In the genomic region with DNA sequence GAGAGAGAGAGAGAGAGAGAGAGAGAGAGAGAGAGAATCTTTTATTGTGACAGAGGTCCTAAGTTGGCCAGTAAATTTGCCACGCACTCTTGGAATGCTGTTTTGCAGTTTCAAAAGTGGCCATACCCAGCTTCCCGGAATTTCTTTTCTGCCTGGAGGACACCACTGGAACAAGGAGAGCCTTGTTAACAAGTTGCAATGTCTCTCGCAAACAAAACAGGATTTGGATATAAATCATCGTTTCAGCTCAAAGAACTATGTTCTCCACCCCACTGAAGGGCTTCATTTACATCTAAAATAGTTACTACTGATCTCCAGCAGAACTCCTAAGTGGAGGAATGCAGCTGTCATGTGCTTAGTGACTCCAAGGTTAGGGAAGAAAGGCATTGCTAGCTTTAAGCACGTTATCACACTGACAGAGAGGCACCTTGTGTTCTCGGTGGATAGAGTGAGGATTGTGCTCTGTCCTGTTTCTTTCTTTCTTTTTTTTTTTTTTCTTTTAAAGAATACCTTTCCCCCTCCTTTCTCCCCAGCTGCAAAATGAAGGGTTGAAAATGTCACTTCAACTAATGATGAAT, we compare ENCODE assay signal across 10 mouse cellular contexts.
DNase-seq lines count a peak whose midpoint lies in the region; ATAC-seq and TF ChIP-seq lines count a peak whose summit lies in the region.
"Had no signal": no experiment of that assay in that cellular context is flagged by ENCODE, and none has a peak within 500 bp of the region (broad histone marks: within the 10 kb centered on the region; RNA-seq: fewer than 3 reads in every experiment).

No protein-coding gene starts in this region.

- no peak overlapping the region for H3K27ac ChIP-seq in heart, embryonic 12.5 days (ENCODE audit: poor library complexity, severe bottlenecking)
- H3K27ac ChIP-seq in heart, adult 2 months: no peak overlapping the region
- H3K27ac ChIP-seq in neural tube, embryonic 12.5 days: no peak overlapping the region
- no peak overlapping the region for H3K27ac ChIP-seq in neural tube, embryonic 15.5 days (replicated peaks)
- no peak overlapping the region for H3K27ac ChIP-seq in midbrain, embryonic 13.5 days
- H3K27ac ChIP-seq: embryonic facial prominence, embryonic 13.5 days; liver, embryonic 14.5 days had no signal

- TF ChIP-seq POLR2A in heart, adult 2 months (IDR thresholded peaks at IDR 0.05; ENCODE audit: insufficient read depth, low read depth, low read length): no peak

- no peaks in the 10 kb centered on the region for H3K27me3 ChIP-seq in heart, embryonic 12.5 days (replicated peaks)
- H3K27me3 ChIP-seq in heart, adult 2 months (ENCODE audit: control insufficient read depth, insufficient read depth, low read length): no peaks in the 10 kb centered on the region
- H3K27me3 ChIP-seq in neural tube, embryonic 12.5 days (replicated peaks): no peaks in the 10 kb centered on the region
- H3K27me3 ChIP-seq in neural tube, embryonic 15.5 days (replicated peaks): no peaks in the 10 kb centered on the region
- H3K27me3 ChIP-seq in midbrain, embryonic 13.5 days: no peaks in the 10 kb centered on the region
- H3K27me3 ChIP-seq: embryonic facial prominence, embryonic 13.5 days had no signal

- ATAC-seq in heart, embryonic 12.5 days (ENCODE audit: insufficient number of reproducible peaks, low FRiP score): no peak
- ATAC-seq in neural tube, embryonic 12.5 days (ENCODE audit: low FRiP score, low read depth): peak; percentile 55; the same call in 1 of the 2 replicates
- no peak for ATAC-seq in neural tube, embryonic 15.5 days (ENCODE audit: low FRiP score)
- ATAC-seq in midbrain, embryonic 13.5 days: no peak

- WGBS in heart, embryonic 12.5 days: 18% methylated on average over 6 of the region's 6 CpGs
- WGBS in heart, adult 2 months: 25% methylated on average over 6 of the region's 6 CpGs
- WGBS in neural tube, embryonic 12.5 days: 3% methylated on average over 6 of the region's 6 CpGs
- WGBS in neural tube, embryonic 15.5 days: 8% methylated on average over 6 of the region's 6 CpGs
- 13% methylated on average over 6 of the region's 6 CpGs for WGBS in midbrain, embryonic 13.5 days

- H3K4me3 ChIP-seq in heart, embryonic 12.5 days: no peak overlapping the region
- no peak overlapping the region for H3K4me3 ChIP-seq in heart, adult 2 months
- H3K4me3 ChIP-seq in neural tube, embryonic 12.5 days: no peak overlapping the region
- H3K4me3 ChIP-seq in neural tube, embryonic 15.5 days (replicated peaks): no peak overlapping the region
- H3K4me3 ChIP-seq in midbrain, embryonic 13.5 days (replicated peaks): no peak overlapping the region
- H3K4me3 ChIP-seq: embryonic facial prominence, embryonic 13.5 days had no signal

- H3K9me3 ChIP-seq in heart, embryonic 12.5 days (replicated peaks): no peaks in the 10 kb centered on the region
- H3K9me3 ChIP-seq in neural tube, embryonic 12.5 days: no peaks in the 10 kb centered on the region
- no peaks in the 10 kb centered on the region for H3K9me3 ChIP-seq in neural tube, embryonic 15.5 days (replicated peaks)
- no peaks in the 10 kb centered on the region for H3K9me3 ChIP-seq in midbrain, embryonic 13.5 days
- H3K9me3 ChIP-seq: embryonic facial prominence, embryonic 13.5 days had no signal

- H3K4me2 ChIP-seq in heart, embryonic 12.5 days: peak overlapping the region; percentile 41
- no peak overlapping the region for H3K4me2 ChIP-seq in neural tube, embryonic 12.5 days (replicated peaks)
- no peak overlapping the region for H3K4me2 ChIP-seq in neural tube, embryonic 15.5 days
- H3K4me2 ChIP-seq in midbrain, embryonic 13.5 days (replicated peaks): no peak overlapping the region
- H3K4me2 ChIP-seq: embryonic facial prominence, embryonic 13.5 days had no signal

- peaks cover 5% of the 10 kb centered on the region for H3K4me1 ChIP-seq in heart, embryonic 12.5 days (replicated peaks)
- no peaks in the 10 kb centered on the region for H3K4me1 ChIP-seq in heart, adult 2 months (ENCODE audit: control insufficient read depth, insufficient read depth, low read length)
- H3K4me1 ChIP-seq in neural tube, embryonic 12.5 days: peaks cover 8% of the 10 kb centered on the region
- H3K4me1 ChIP-seq in neural tube, embryonic 15.5 days: no peaks in the 10 kb centered on the region; the same call in 1 of the 2 replicates
- peaks cover 12% of the 10 kb centered on the region for H3K4me1 ChIP-seq in midbrain, embryonic 13.5 days (replicated peaks)

- H3K9ac ChIP-seq in heart, embryonic 12.5 days: no peak overlapping the region
- H3K9ac ChIP-seq in heart, adult 2 months (ENCODE audit: low read depth, low read length): no peak overlapping the region
- H3K9ac ChIP-seq in neural tube, embryonic 12.5 days: no peak overlapping the region
- H3K9ac ChIP-seq in neural tube, embryonic 15.5 days (replicated peaks): no peak overlapping the region
- no peak overlapping the region for H3K9ac ChIP-seq in midbrain, embryonic 13.5 days (replicated peaks)
- H3K9ac ChIP-seq: embryonic facial prominence, embryonic 13.5 days; liver, embryonic 14.5 days had no signal

- DNase-seq in heart, adult 2 months: no peak
- peak; percentile 12 for DNase-seq in forelimb bud, embryonic 11.5 days (ENCODE audit: low read depth, low spot score)
- DNase-seq in skeletal muscle tissue, adult 2 months (ENCODE audit: low read depth, low spot score): peak; percentile 5
- no peak for DNase-seq in right cerebral cortex, postnatal 25 days

- no peak for TF ChIP-seq CTCF in heart, adult 2 months (IDR thresholded peaks at IDR 0.05)

- no peaks in the 10 kb centered on the region for H3K79me2 ChIP-seq in heart, adult 2 months (replicated peaks; ENCODE audit: control insufficient read depth, insufficient read depth, low read length)

- TF ChIP-seq EP300 in heart, adult 2 months (IDR thresholded peaks at IDR 0.05; ENCODE audit: insufficient read depth, low read depth, low read length): no peak

- intact Hi-C loops in heart, adult 2 months (cut with DNase I): no loop called here

- no peaks in the 10 kb centered on the region for H3K36me3 ChIP-seq in heart, embryonic 12.5 days
- no peaks in the 10 kb centered on the region for H3K36me3 ChIP-seq in heart, adult 2 months (ENCODE audit: control insufficient read depth, insufficient read depth, low read length)
- H3K36me3 ChIP-seq in neural tube, embryonic 12.5 days: no peaks in the 10 kb centered on the region
- H3K36me3 ChIP-seq in neural tube, embryonic 15.5 days: no peaks in the 10 kb centered on the region
- no peaks in the 10 kb centered on the region for H3K36me3 ChIP-seq in midbrain, embryonic 13.5 days
- H3K36me3 ChIP-seq: embryonic facial prominence, embryonic 13.5 days had no signal

Comparison
In these comparisons a context has a peak if more than half of its experiments do, and no peak if none do; other contexts are left out.
1. DNase-seq: peak in forelimb bud, embryonic 11.5 days (single experiment) and skeletal muscle tissue, adult 2 months (single experiment); none in heart, adult 2 months (0 of 2) and right cerebral cortex, postnatal 25 days (single experiment).